Mouse (Mus musculus): ENCODE measurements around the gene Hibadh. TPM values are rescaled to one million over a fixed set of nuclear protein-coding genes. Genes with fewer than 3 reads are reported as not detected.

Hibadh gene
- total and polyA plus RNA-seq, 2 experiments from 2014 or later = 27.2 to 57.5 TPM

DNA sequence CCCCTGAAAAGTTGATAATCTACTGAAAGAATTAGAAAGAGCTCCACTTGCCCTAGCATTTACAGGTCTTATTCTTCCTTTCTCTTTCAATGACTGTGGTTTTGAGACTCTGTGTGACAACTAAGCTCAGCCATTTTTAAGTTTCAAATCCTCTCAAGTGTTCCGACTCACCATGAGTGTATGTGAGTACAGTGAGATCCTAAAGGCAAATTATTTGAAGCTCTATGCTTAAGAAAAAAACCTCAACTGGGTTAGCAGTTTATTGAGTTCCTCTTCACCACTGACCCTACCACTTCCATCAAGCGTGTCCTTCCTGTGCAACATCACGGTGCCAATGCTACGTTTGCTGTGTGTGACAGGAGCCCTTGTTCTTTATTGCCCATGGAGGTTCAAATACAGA, 9.6 kb downstream of the Hibadh start:
- no peak for TF ChIP-seq CTCF (IDR thresholded peaks at IDR 0.05)
- ATAC-seq (ENCODE audit: low FRiP score) = no peak
- Histone ChIP-seq H3K4me3 (ENCODE audit: low read depth, low read length) (no peak overlapping the region), H3K4me2 (ENCODE audit: low read depth, low read length, poor library complexity, severe bottlenecking) (no peak overlapping the region), H3K36me3 (ENCODE audit: insufficient read depth, low read length) (peaks cover 3% of the 10 kb centered on the region; the same call in 1 of the 2 replicates), H3K9me3 (ENCODE audit: low read length) (no peaks in the 10 kb centered on the region), H3K4me1 (ENCODE audit: insufficient read depth, low read length) (no peaks in the 10 kb centered on the region), H3K9ac (replicated peaks; ENCODE audit: low read length, poor library complexity, severe bottlenecking) (no peak overlapping the region), H3K27ac (ENCODE audit: low read depth, low read length) (no peak overlapping the region), H3K27me3 (ENCODE audit: insufficient read depth, low read length) (no peaks in the 10 kb centered on the region)
- no peak for DNase-seq (ENCODE audit: low spot score)
- 87% methylated on average over 4 of the region's 4 CpGs for WGBS

DNA sequence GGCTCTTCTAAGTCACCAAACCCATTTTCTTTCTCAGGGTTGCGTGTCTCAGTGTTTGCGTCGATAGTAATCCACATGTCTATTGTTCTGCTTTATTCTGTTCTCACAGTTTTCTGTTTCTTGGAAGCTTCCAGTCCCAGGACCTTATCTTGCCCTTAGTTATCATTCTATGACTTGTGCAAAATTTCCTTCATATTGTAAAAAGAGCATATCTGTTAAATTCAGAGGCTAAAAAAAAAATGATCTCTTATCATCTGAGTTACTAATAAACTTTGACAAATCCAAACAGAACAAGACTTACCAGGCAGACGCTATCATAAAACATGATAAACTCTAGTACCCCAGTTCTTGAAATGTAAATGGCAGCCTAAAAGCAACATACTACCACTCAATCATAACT, 11.0 kb downstream of the Hibadh start:
- ATAC-seq (ENCODE audit: low FRiP score) = no peak
- no peaks in the 10 kb centered on the region for H3K9me3 ChIP-seq (ENCODE audit: low read length)
- peaks cover 3% of the 10 kb centered on the region; the same call in 1 of the 2 replicates for H3K36me3 ChIP-seq (ENCODE audit: insufficient read depth, low read length)
- no peak overlapping the region for H3K4me2 ChIP-seq (ENCODE audit: low read depth, low read length, poor library complexity, severe bottlenecking)
- H3K27me3 ChIP-seq (ENCODE audit: insufficient read depth, low read length) = no peaks in the 10 kb centered on the region
- no peak for DNase-seq (ENCODE audit: low spot score)
- no peak overlapping the region for H3K4me3 ChIP-seq (ENCODE audit: low read depth, low read length)
- TF ChIP-seq CTCF (IDR thresholded peaks at IDR 0.05) = no peak
- no peak overlapping the region for H3K27ac ChIP-seq (ENCODE audit: low read depth, low read length)
- WGBS = over 99% methylated on average over 4 of the region's 4 CpGs
- H3K9ac ChIP-seq (replicated peaks; ENCODE audit: low read length, poor library complexity, severe bottlenecking) = no peak overlapping the region
- H3K4me1 ChIP-seq (ENCODE audit: insufficient read depth, low read length) = no peaks in the 10 kb centered on the region

DNA sequence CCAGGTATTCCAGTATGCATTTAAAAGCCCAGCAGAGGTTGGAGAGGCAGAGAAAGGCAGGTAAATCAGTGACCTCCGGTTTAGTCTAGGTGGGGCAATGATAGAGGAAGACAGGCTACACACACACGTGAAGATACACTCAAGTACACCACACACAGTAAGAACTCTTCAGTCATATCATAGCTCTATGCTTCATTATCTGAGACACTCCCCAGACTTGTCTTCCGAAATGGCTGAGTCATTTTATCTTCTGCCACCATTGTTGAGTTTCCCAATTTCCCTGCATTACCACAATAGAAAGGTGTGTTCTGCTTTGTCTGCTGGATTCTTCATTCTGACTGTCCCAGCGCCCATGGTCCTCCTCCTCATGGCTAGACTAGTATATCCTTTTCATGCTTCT, 13.5 kb downstream of the Hibadh start:
- no peaks in the 10 kb centered on the region for H3K27me3 ChIP-seq (ENCODE audit: insufficient read depth, low read length)
- peaks cover 5% of the 10 kb centered on the region; the same call in 1 of the 2 replicates for H3K36me3 ChIP-seq (ENCODE audit: insufficient read depth, low read length)
- WGBS = 95% methylated on average over 4 of the region's 4 CpGs
- H3K9me3 ChIP-seq (ENCODE audit: low read length) = no peaks in the 10 kb centered on the region
- no peaks in the 10 kb centered on the region for H3K4me1 ChIP-seq (ENCODE audit: insufficient read depth, low read length)
- ATAC-seq (ENCODE audit: low FRiP score) (no peak), DNase-seq (ENCODE audit: low spot score) (no peak)
- no peak overlapping the region for H3K9ac ChIP-seq (replicated peaks; ENCODE audit: low read length, poor library complexity, severe bottlenecking)
- no peak for TF ChIP-seq CTCF (IDR thresholded peaks at IDR 0.05)
- H3K27ac ChIP-seq (ENCODE audit: low read depth, low read length) = no peak overlapping the region
- no peak overlapping the region for H3K4me2 ChIP-seq (ENCODE audit: low read depth, low read length, poor library complexity, severe bottlenecking)
- no peak overlapping the region for H3K4me3 ChIP-seq (ENCODE audit: low read depth, low read length)

DNA sequence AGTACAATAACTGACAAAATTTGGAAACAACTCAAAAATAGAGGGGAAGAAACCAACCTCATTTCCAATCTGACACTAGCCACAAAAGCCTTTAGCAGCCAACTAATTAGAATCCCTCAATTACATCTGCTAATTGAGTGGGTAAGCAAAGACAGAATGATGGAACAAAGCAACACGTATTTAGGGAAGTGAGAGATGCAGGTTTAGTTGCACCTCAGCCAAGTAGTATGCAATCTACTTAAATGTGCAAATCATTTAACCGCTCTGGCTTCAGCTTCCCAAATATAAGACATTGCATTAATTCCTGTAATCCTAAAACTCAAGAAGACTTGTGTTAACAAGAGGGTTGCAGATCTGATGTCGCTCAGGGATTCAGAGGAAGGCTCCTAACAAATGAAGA, 16.4 kb downstream of the Hibadh start:
- Histone ChIP-seq H3K4me1 (ENCODE audit: insufficient read depth, low read length) (no peaks in the 10 kb centered on the region), H3K9ac (replicated peaks; ENCODE audit: low read length, poor library complexity, severe bottlenecking) (no peak overlapping the region), H3K9me3 (ENCODE audit: low read length) (no peaks in the 10 kb centered on the region), H3K36me3 (ENCODE audit: insufficient read depth, low read length) (0 out of 2 replicates have a peak, but pooled peaks cover 4% of the 10 kb centered on the region), H3K27ac (ENCODE audit: low read depth, low read length) (no peak overlapping the region), H3K4me3 (ENCODE audit: low read depth, low read length) (no peak overlapping the region), H3K4me2 (ENCODE audit: low read depth, low read length, poor library complexity, severe bottlenecking) (no peak overlapping the region), H3K27me3 (ENCODE audit: insufficient read depth, low read length) (no peaks in the 10 kb centered on the region)
- ATAC-seq (ENCODE audit: low FRiP score) = no peak
- WGBS = 92% methylated on average over 3 of the region's 3 CpGs
- no peak for DNase-seq (ENCODE audit: low spot score)
- no peak for TF ChIP-seq CTCF (IDR thresholded peaks at IDR 0.05)

DNA sequence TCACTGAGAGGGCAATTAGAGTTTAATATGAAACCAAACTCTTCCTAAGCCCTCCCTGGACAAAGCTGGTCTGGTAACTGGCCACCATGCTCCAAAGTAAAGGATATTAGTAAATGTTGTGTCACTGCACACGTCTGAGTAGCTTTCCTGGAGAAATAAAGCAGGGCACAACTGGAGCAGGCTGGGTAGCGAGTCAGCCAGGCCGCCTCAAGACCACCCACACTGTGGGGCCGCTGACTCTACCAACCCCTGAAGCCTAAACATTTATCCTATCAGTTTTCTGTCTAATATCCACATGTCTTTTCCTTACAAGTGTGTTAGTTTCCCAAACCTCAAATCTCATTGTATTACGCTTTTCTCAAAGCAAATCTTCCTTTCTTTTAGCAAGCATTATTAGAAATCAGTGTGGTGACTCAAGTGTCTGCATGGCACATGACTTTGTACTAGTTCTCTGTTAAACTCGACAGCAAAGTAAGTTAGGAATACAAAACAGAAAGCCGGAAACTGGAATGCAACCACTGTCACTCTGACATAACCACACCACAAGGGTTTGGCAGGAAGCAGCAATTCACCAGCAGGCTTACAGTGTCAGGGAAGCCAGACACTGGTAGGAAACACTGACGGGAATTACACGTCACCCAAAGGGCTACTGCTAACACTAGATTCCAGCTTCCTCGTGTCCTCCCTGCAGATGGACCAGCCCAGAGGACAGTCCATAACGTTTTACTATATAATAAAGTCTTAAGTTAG, 18.3 kb downstream of the Hibadh start:
- Histone ChIP-seq H3K27ac (ENCODE audit: low read depth, low read length) (no peak overlapping the region), H3K4me1 (ENCODE audit: insufficient read depth, low read length) (no peaks in the 10 kb centered on the region), H3K4me2 (ENCODE audit: low read depth, low read length, poor library complexity, severe bottlenecking) (no peak overlapping the region), H3K4me3 (ENCODE audit: low read depth, low read length) (no peak overlapping the region), H3K9me3 (ENCODE audit: low read length) (no peaks in the 10 kb centered on the region), H3K27me3 (ENCODE audit: insufficient read depth, low read length) (no peaks in the 10 kb centered on the region), H3K36me3 (ENCODE audit: insufficient read depth, low read length) (peaks cover 8% of the 10 kb centered on the region; the same call in 1 of the 2 replicates), H3K9ac (replicated peaks; ENCODE audit: low read length, poor library complexity, severe bottlenecking) (no peak overlapping the region)
- no peak for TF ChIP-seq CTCF (IDR thresholded peaks at IDR 0.05)
- DNase-seq (ENCODE audit: low spot score) (no peak), ATAC-seq (ENCODE audit: low FRiP score) (no peak)
- WGBS = 79% methylated on average over 11 of the region's 11 CpGs

DNA sequence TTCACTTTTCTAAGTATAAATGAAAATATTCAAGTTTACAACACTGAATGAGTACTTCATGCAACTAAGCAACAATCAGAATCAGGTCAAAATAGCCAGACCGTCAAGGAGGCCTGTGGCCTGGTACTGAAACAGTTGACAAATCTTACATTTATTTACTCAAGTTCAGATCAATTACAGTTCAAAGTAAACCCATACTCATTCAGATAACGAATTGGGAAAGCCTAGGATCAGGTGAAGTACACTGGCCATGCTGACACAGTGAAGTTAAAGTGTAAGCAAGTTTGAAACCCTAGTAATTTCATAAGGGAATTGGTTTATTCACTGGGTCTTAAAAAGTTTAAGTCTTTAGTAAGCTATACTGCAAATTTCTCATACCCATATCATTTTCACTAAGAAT, 20.1 kb downstream of the Hibadh start:
- Histone ChIP-seq H3K4me2 (ENCODE audit: low read depth, low read length, poor library complexity, severe bottlenecking) (no peak overlapping the region), H3K27ac (ENCODE audit: low read depth, low read length) (no peak overlapping the region), H3K4me1 (ENCODE audit: insufficient read depth, low read length) (no peaks in the 10 kb centered on the region), H3K27me3 (ENCODE audit: insufficient read depth, low read length) (no peaks in the 10 kb centered on the region), H3K9ac (replicated peaks; ENCODE audit: low read length, poor library complexity, severe bottlenecking) (no peak overlapping the region), H3K4me3 (ENCODE audit: low read depth, low read length) (no peak overlapping the region), H3K36me3 (ENCODE audit: insufficient read depth, low read length) (peaks cover 8% of the 10 kb centered on the region; the same call in 1 of the 2 replicates), H3K9me3 (ENCODE audit: low read length) (no peaks in the 10 kb centered on the region)
- no peak for TF ChIP-seq CTCF (IDR thresholded peaks at IDR 0.05)
- no peak for ATAC-seq (ENCODE audit: low FRiP score)
- 92% methylated on average over 2 of the region's 2 CpGs for WGBS
- no peak for DNase-seq (ENCODE audit: low spot score)
